Mouse (Mus musculus) liver, embryonic 18 days (tissue): ENCODE results near the gene Fbxw24. TPM values are rescaled to one million over a fixed set of nuclear protein-coding genes. Genes with fewer than 3 reads are reported as not detected.

Source experiments
- polyA plus RNA-seq: library from polyadenylated mRNA; depleted of rRNA; stranded (reverse); fragments of >200 nt; gene quantifications from 2 replicates; pipeline ENCODE4 v1.2.3, GENCODE M21; 2012; rRNA removed

The Fbxw24 gene
- polyA plus RNA-seq: not detected in 2 replicates

DNA sequence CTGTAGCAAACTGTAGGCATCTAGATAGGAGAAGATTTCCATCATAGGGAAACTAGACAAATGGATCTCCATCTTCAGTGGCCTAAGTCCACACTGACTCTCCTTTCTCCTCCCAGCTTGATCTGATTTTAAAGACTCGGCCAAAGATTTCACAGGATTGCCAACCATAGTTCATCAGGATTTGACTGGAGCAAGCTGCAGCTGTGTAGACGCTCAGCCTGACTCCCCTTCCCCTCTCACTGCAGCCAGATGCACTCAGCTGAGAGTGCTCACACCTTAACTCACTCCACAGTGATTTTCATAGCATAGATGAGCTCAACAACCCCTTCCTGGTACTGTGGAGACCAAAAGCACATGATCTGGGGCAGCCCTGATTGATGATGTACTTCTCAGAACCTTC is at the start of gene Fbxw24:
Fbxw24 (minus strand) TSS at position 101 of the 400 bp plus-strand sequence.

GRCm38 (mm10) chr9:109664552-109664951 is 38.7 kb upstream of the Fbxw24 start, which contains the start of gene Fbxw25:
Gene Fbxw25 (minus strand): TSS chr9:109664652.

DNA sequence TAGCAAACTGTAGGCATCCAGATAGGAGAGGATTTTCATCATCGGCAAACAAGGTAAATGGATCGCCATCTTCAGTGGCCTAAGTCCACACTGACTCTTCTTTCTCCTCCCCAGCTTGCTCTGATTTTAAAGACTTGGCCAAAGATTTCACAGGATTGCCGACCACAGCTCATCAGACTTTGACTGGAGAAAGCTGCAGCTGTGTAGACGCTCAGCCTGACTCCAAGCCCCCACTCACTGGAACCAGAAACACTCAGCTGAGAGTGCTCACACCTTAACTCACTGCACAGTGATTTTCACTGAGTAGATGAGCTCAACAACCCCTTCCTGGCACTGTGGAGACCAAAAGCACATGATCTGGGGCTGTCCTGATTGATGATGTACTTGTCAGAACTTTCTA is 57.7 kb downstream of the Fbxw24 start, which contains the start of gene Fbxw15:
Fbxw15 (minus strand) TSS at position 101 of the 400 bp plus-strand sequence.

Other genes starting within 250 kb of the Fbxw24 start
- gene Fbxw22, start 221.8 kb downstream of the Fbxw24 start, polyA plus RNA-seq: 0.01 and 0.04 TPM in 2 replicates
- not detected in 2 replicates for gene Fbxw16, start 176.9 kb downstream of the Fbxw24 start, polyA plus RNA-seq
- gene Fbxw19, start 130.2 kb downstream of the Fbxw24 start, polyA plus RNA-seq: not detected in 2 replicates
- 0.03 and 0.10 TPM in 2 replicates for gene Fbxw15, start 57.8 kb downstream of the Fbxw24 start, polyA plus RNA-seq
- gene Fbxw25, start 38.6 kb upstream of the Fbxw24 start, polyA plus RNA-seq: not detected in 2 replicates
- 0.04 and 0.05 TPM in 2 replicates for gene Fbxw18, start 76.6 kb upstream of the Fbxw24 start, polyA plus RNA-seq
- gene Fbxw26, start 120.0 kb upstream of the Fbxw24 start, polyA plus RNA-seq: 0.02 TPM in 1 of 2 replicates, not detected in the other
- 0.10 TPM in 1 of 2 replicates, not detected in the other for gene Fbxw27, start 164.6 kb upstream of the Fbxw24 start, polyA plus RNA-seq
- not detected in 2 replicates for gene Spink8, start 186.2 kb upstream of the Fbxw24 start, polyA plus RNA-seq
- gene Nme6, start 206.7 kb upstream of the Fbxw24 start, polyA plus RNA-seq: 40.1 and 46.4 TPM in 2 replicates
- gene Camp, start 223.6 kb upstream of the Fbxw24 start, polyA plus RNA-seq: 463 and 697 TPM in 2 replicates
- 6.4 and 7.5 TPM in 2 replicates for gene Cdc25a, start 249.5 kb upstream of the Fbxw24 start, polyA plus RNA-seq